Mouse (Mus musculus) kidney, embryonic 14.5 days (tissue): ENCODE measurements around the gene Ntn4. TPM values are rescaled to one million over a fixed set of nuclear protein-coding genes. Genes with fewer than 3 reads are reported as not detected.

Experiments used
- ATAC-seq: fragments of 200-750 bp; cut with Nextera tagmentation; 2 replicates; pipeline ENCODE4 v1.8.0; 2017; ENCODE audit warnings: moderate number of reproducible peaks, mild to moderate bottlenecking, moderate TSS enrichment, moderate library complexity; ENCODE audit not compliant: low FRiP score, low TSS enrichment
- H3K27ac ChIP-seq: fragments of 300-500 bp; sonication (generic); 2 replicates; pipeline ENCODE4 v1.5.1; 2014; ENCODE audit warnings: low read depth, mild to moderate bottlenecking, low read length, moderate library complexity, mixed read lengths
- H3K27me3 ChIP-seq: fragments of 300-500 bp; sonication (generic); 2 replicates; pipeline ENCODE4 v1.6.1; 2014; ENCODE audit warnings: mild to moderate bottlenecking, low read length; ENCODE audit not compliant: control insufficient read depth, insufficient read depth
- H3K36me3 ChIP-seq: fragments of 300-500 bp; sonication (generic); 2 replicates; pipeline ENCODE4 v1.6.1; 2014; ENCODE audit warnings: low read length, mixed read lengths; ENCODE audit not compliant: control insufficient read depth, insufficient read depth
- H3K4me1 ChIP-seq: fragments of 300-500 bp; sonication (generic); 2 replicates; pipeline ENCODE4 v1.6.1; 2014; ENCODE audit warnings: low read length, mixed read lengths; ENCODE audit not compliant: control insufficient read depth, insufficient read depth
- H3K4me2 ChIP-seq: fragments of 300-500 bp; sonication (generic); replicated peaks from 2 replicates; pipeline ENCODE4 v1.6.1; 2014; ENCODE audit warnings: low read depth, mild to moderate bottlenecking, low read length
- H3K4me3 ChIP-seq: fragments of 300-500 bp; sonication (generic); 2 replicates; pipeline ENCODE4 v1.5.1; 2014; ENCODE audit warnings: mild to moderate bottlenecking, low read length
- H3K9ac ChIP-seq: fragments of 300-500 bp; sonication (generic); 2 replicates; pipeline ENCODE4 v1.6.1; 2014; ENCODE audit warnings: low read depth, mild to moderate bottlenecking, low read length, moderate library complexity
- H3K9me3 ChIP-seq: fragments of 300-500 bp; sonication (generic); 2 replicates; pipeline ENCODE4 v1.6.1; 2016; ENCODE audit warnings: low read length; ENCODE audit not compliant: control insufficient read depth
- WGBS: fragments of 180-500 bp; shearing (Covaris S2); extraction: QIAGEN DNeasy Blood & Tissue Kit; methylation state at CpG from one replicate; pipeline ENCODE4 v1.1.7; 2014; 5-methylcytosine and 5-hydroxymethylcytosine counted together
- polyA plus RNA-seq: library from polyadenylated mRNA; unstranded; fragments of >200 nt; fragmentation: Nextera tagmentation; extraction: Ambion mirVana; gene quantifications from 2 replicates; pipeline ENCODE4 v1.2.1, GENCODE M21; 2014

Ntn4 gene
- polyA plus RNA-seq, 1 experiment from 2014 or later: 1.3 TPM

GRCm38 (mm10) chr10:93648598-93649102, 8.2 kb downstream of the Ntn4 start:
- Histone ChIP-seq H3K4me2 (no peak overlapping the region), H3K4me3 (no peak overlapping the region), H3K9me3 (no peaks in the 10 kb centered on the region), H3K9ac (no peak overlapping the region), H3K36me3 (no peaks in the 10 kb centered on the region), H3K27ac (no peak overlapping the region), H3K27me3 (0 out of 2 replicates have a peak, but pooled peaks cover 4% of the 10 kb centered on the region), H3K4me1 (no peaks in the 10 kb centered on the region)
- ATAC-seq: no peak
- 84% methylated on average over 8 of the region's 8 CpGs for WGBS

- no peak overlapping the region for H3K9ac ChIP-seq
- H3K4me3 ChIP-seq: no peak overlapping the region
- no peaks in the 10 kb centered on the region for H3K9me3 ChIP-seq
- H3K4me1 ChIP-seq: no peaks in the 10 kb centered on the region
- 0 out of 2 replicates have a peak, but pooled peaks cover 4% of the 10 kb centered on the region for H3K27me3 ChIP-seq
- no peak overlapping the region for H3K4me2 ChIP-seq
- ATAC-seq: no peak
- 84% methylated on average over 5 of the region's 5 CpGs for WGBS
- no peak overlapping the region for H3K27ac ChIP-seq
- no peaks in the 10 kb centered on the region for H3K36me3 ChIP-seq
These were observed 8.6 kb downstream of the Ntn4 start for GRCm38 (mm10) chr10:93649127-93649526.

GRCm38 (mm10) chr10:93649600-93649999, 9.1 kb downstream of the Ntn4 start:
- H3K4me3 ChIP-seq: no peak overlapping the region
- 96% methylated on average over 5 of the region's 5 CpGs for WGBS
- H3K27ac ChIP-seq: no peak overlapping the region
- no peak for ATAC-seq
- H3K27me3 ChIP-seq: no peaks in the 10 kb centered on the region
- no peaks in the 10 kb centered on the region for H3K36me3 ChIP-seq
- no peaks in the 10 kb centered on the region for H3K4me1 ChIP-seq
- no peaks in the 10 kb centered on the region for H3K9me3 ChIP-seq
- H3K4me2 ChIP-seq: no peak overlapping the region
- no peak overlapping the region for H3K9ac ChIP-seq

- no peak for ATAC-seq
- H3K4me2 ChIP-seq: no peak overlapping the region
- no peaks in the 10 kb centered on the region for H3K27me3 ChIP-seq
- no peaks in the 10 kb centered on the region for H3K4me1 ChIP-seq
- H3K27ac ChIP-seq: no peak overlapping the region
- no peaks in the 10 kb centered on the region for H3K9me3 ChIP-seq
- no peak overlapping the region for H3K4me3 ChIP-seq
- no peak overlapping the region for H3K9ac ChIP-seq
- WGBS: 78% methylated on average over 2 of the region's 2 CpGs
- no peaks in the 10 kb centered on the region for H3K36me3 ChIP-seq
These were observed 12.8 kb downstream of the Ntn4 start for GRCm38 (mm10) chr10:93653322-93653721.

GRCm38 (mm10) chr10:93655428-93655827, 14.9 kb downstream of the Ntn4 start:
- H3K4me1 ChIP-seq: no peaks in the 10 kb centered on the region
- no peaks in the 10 kb centered on the region for H3K9me3 ChIP-seq
- H3K9ac ChIP-seq: no peak overlapping the region
- 77% methylated on average over 15 of the region's 15 CpGs for WGBS
- no peak overlapping the region for H3K27ac ChIP-seq
- no peak overlapping the region for H3K4me2 ChIP-seq
- no peaks in the 10 kb centered on the region for H3K36me3 ChIP-seq
- H3K4me3 ChIP-seq: no peak overlapping the region
- no peaks in the 10 kb centered on the region for H3K27me3 ChIP-seq
- ATAC-seq: no peak

GRCm38 (mm10) chr10:93659792-93660191, 19.3 kb downstream of the Ntn4 start:
- no peaks in the 10 kb centered on the region for H3K4me1 ChIP-seq
- 88% methylated on average over 1 of the region's 1 CpGs for WGBS
- no peak overlapping the region for H3K4me3 ChIP-seq
- no peaks in the 10 kb centered on the region for H3K27me3 ChIP-seq
- no peak overlapping the region for H3K9ac ChIP-seq
- no peak for ATAC-seq
- H3K4me2 ChIP-seq: no peak overlapping the region
- no peak overlapping the region for H3K27ac ChIP-seq
- H3K36me3 ChIP-seq: no peaks in the 10 kb centered on the region
- H3K9me3 ChIP-seq: no peaks in the 10 kb centered on the region

GRCm38 (mm10) chr10:93661348-93661991, 21.0 kb downstream of the Ntn4 start:
- no peak overlapping the region for H3K4me2 ChIP-seq
- no peak overlapping the region for H3K4me3 ChIP-seq
- H3K9ac ChIP-seq: no peak overlapping the region
- no peaks in the 10 kb centered on the region for H3K9me3 ChIP-seq
- ATAC-seq: no peak
- no peak overlapping the region for H3K27ac ChIP-seq
- no peaks in the 10 kb centered on the region for H3K27me3 ChIP-seq
- H3K4me1 ChIP-seq: no peaks in the 10 kb centered on the region
- WGBS: 81% methylated on average over 6 of the region's 6 CpGs
- H3K36me3 ChIP-seq: no peaks in the 10 kb centered on the region

GRCm38 (mm10) chr10:93662018-93662417, 21.5 kb downstream of the Ntn4 start:
- no peak overlapping the region for H3K9ac ChIP-seq
- H3K27ac ChIP-seq: no peak overlapping the region
- no peaks in the 10 kb centered on the region for H3K27me3 ChIP-seq
- H3K4me1 ChIP-seq: no peaks in the 10 kb centered on the region
- 77% methylated on average over 5 of the region's 5 CpGs for WGBS
- H3K4me2 ChIP-seq: no peak overlapping the region
- ATAC-seq: no peak
- no peaks in the 10 kb centered on the region for H3K36me3 ChIP-seq
- H3K4me3 ChIP-seq: no peak overlapping the region
- no peaks in the 10 kb centered on the region for H3K9me3 ChIP-seq

GRCm38 (mm10) chr10:93666222-93666621, 25.7 kb downstream of the Ntn4 start:
- H3K27ac ChIP-seq: no peak overlapping the region
- WGBS: 46% methylated on average over 2 of the region's 2 CpGs

More at GRCm38 (mm10) chr10:93666222-93666621, 25.7 kb downstream of the Ntn4 start:
- H3K4me3 ChIP-seq: no peak overlapping the region
- H3K9ac ChIP-seq: no peak overlapping the region
- no peaks in the 10 kb centered on the region for H3K9me3 ChIP-seq
- no peak overlapping the region for H3K4me2 ChIP-seq
- no peaks in the 10 kb centered on the region for H3K36me3 ChIP-seq
- H3K4me1 ChIP-seq: no peaks in the 10 kb centered on the region
- no peaks in the 10 kb centered on the region for H3K27me3 ChIP-seq
- no peak for ATAC-seq
